Mouse (Mus musculus): Measurements from ENCODE around the gene Nipal4.
A peak's percentile ranks its signal among the peaks of the same experiment; 100 is the strongest.
"Not testable (repeated sequence)": the region's sequence is repeated elsewhere in the genome, so short reads cannot be mapped to it uniquely, and the experiment has no call there.

The Nipal4 gene

DNA sequence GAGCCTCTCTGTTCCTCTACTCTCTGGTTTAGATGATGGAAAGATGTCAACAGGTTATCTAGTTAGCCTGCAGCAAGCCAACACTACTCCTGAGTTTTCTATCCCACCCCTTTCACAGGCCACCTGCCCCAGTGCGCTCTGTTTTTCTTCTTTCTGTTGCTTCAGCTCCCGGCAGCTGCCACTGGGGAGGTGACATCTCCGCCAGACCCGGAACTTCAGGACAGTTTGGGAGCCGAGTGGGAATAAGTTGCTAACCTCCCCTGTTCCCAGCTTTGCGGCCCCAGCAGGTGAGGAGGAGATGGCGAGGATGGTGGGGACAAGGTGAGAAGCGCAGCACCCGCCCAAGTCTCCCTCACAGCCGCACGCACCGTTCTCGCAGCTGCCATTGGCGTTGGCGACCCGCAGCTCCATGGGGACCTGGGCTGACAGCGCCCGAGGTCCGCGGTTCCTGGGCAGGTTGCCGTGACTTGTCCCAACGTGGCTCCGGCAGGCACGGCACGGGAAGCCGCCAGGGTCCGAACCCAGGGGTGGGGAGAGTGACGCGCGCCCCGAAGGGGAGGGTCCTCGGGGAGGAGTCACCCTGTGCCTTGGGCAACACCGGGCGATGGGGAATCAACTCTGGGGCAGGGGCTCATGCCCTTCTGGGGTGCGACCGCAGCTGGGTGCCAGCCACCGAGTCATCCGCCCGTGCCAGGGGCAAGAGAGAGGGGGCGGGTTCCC, at the start of gene Nipal4:
Gene Nipal4 (minus strand): TSS at position 643 of the 720 bp plus-strand sequence.
- no peak for DNase-seq

DNA sequence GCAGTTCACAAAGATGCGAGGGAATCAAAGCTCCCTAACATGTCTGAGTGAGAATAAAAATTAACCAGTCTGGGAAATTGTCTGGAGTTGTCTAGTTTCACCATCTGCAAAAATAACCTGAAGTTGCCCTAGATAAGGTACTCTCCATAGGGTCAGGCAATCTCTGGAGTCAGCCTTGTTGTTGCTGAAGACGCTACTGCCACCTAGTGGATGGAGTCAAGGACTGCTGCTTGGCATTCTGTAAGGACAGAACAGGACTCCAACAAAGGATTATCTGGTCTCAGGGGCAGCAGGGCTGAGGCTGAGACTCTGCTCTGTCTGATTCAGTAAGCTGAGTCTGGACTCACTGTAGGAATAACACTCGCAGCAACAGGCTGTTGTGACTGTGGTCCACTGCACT, 49.0 kb upstream of the Nipal4 start:
- DNase-seq: peak; percentile 62

DNA sequence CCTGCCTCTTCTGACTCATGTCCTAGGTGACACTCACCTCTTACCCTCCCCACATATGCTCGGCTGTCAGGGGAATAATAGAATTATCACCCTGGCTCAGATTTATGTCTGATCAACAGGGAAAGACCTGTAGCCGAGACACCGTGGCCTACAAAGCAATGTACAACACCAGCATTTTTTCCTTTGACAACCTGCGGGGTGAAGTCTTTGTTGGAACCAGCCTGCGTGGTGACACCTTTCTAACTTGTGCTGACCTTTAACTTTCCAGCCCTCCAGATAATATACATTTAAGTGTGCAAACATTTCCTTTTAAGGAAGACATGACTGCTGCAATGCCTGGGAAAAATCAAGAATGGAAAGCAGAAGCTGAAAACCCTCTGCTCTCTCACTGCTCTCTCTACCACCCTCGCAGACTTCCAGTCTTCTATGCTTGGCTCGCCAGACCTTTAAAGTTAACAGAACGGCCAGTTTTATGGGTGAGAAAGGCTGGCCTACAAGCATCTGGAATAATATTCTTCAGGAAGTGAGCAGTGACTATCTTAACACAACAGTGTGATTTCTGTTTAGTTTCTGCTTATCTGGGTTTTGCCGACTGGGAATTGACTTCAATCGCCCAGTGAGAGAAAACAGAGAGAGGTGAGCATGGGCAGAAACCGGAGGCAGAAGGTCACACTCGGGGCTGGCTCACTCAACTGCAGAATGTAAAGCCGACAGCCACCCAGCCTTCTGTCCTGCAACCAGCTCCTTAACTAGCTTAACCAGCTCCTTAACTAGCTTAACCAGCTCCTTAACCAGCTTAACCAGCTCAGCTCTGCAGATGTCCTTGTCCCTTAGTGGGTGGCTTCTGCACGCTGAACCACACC, 48.3 kb upstream of the Nipal4 start:
- DNase-seq: no peak

DNA sequence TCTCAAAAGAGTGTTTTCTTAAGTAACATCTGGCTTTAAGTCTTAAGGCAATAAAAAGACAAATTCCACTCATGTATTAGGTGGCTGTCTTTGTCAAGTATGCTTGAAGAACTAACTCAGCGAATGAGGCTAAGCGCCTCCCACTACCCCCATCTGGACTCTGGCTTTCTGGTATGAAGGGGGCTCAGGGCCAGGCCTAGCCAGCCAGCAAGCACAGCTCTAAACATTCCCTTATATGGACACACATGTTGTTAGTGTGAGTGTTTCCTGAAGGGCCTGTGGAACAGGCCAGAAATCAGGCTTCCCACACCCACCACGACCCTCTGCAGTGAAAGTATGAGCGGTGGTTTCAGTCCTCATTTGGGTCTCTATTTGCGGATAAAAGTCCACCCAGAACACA, 47.5 kb upstream of the Nipal4 start:
- no peak for DNase-seq

DNA sequence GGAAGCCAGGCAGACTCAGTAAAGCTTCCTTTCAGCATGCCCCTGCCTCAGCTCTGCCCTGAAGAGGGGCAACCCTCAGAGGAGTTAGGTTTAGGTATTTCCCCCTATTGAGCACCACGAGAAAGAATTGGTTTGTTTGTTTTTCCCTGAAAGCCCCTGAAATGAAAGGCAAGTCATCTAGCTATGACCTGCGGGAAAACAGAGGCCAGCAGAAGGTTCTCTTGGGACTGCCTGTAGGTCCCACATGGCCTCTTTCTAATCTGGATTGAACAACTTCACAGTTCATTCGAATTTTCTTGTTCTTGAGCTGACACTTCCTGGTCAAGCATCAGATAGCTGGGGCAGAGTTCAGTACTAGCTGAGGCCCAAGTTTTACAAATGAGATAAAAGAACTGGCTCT, 45.5 kb upstream of the Nipal4 start:
- no peak for DNase-seq

DNA sequence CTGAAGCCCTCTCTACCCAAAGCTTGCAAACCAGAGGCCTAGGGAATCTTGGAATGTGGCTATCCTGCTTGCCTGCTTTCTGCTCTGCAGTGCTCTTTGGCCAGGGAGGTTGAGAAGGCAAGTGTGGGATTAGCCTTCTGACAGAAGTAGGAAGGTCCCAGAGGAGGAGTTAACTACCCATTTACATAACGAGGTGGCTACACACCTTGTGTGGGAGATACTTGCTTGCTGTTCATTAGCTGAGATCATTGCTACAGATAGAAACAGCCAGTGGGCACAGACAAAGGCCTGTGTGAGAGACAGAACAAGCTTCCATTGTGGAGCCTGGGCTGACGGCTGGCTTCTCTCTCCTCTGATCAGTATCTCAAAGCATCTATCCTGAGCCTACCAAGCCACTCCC, 43.6 kb upstream of the Nipal4 start:
- no peak for DNase-seq

DNA sequence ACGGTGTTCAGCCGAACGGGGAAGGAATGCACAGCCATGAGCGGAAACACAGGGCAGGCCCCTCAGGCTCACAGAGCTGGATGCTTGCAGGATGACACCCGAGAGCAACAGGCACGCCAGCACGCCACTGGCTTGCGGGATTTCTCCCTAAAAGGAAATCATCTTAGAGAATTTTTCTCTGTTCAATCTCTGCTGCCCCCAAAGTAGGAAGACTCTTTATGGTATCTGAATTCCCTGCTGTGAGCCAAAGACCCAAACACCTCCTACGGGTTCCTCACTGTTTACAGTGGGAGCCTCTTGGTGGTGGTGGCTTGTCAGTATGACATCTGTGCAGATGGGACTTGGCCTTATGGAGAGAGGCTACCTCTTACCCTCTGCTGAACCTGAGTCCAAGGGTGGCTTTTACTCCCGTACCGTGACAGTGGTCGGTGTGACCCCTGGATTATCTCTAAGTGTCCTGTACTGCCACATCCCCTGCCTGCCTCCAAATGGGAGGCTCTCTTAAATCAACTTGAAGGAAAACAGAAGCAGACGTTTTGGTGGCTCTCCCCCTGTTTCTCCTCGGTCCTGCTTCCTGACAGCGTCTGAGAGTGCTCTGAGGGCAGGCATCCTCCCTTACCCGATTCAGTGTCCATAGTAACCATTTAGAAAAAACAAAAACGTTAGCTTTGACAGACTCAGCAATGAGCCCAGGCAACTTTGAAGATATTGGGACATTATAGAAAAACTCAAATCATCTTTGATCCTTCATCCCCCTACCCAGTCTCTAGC, 39.5 kb upstream of the Nipal4 start:
- DNase-seq: no peak

DNA sequence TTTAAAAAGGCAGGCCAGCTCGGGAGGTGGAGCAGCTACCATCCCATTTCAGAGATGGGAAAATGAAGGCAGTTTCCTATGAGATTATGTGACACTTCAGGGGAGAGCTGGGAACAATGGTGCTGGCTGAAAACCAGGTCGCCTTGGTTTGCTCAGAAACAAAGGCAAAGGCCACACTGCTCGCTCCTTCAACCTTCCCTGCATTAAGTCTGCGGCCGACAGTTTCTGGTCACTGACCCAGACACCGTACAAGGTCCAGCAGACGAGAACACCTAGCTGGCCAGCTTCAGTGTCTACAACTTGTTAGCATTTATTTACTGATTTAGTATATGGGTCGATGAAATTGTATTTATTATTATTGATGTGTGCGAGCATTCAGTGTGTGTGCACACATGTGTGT, 38.5 kb upstream of the Nipal4 start:
- DNase-seq: no peak

DNA sequence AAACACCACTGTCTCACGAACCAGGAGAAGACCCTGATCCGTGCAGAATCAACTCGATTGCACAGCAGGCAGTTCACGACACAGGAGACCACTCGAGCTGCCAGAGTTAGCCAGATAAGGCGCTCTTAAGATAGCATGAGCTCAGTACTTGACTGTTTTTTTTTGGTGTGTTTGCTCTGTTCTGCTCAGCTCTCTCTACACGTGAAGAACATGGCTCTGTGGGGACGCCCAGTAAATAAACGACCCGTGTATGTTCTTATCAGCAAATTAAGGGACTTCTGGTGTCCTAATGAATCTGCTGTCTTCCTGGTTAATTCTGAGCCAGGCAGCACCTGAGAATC, 36.2 kb upstream of the Nipal4 start:
- no peak for DNase-seq

DNA sequence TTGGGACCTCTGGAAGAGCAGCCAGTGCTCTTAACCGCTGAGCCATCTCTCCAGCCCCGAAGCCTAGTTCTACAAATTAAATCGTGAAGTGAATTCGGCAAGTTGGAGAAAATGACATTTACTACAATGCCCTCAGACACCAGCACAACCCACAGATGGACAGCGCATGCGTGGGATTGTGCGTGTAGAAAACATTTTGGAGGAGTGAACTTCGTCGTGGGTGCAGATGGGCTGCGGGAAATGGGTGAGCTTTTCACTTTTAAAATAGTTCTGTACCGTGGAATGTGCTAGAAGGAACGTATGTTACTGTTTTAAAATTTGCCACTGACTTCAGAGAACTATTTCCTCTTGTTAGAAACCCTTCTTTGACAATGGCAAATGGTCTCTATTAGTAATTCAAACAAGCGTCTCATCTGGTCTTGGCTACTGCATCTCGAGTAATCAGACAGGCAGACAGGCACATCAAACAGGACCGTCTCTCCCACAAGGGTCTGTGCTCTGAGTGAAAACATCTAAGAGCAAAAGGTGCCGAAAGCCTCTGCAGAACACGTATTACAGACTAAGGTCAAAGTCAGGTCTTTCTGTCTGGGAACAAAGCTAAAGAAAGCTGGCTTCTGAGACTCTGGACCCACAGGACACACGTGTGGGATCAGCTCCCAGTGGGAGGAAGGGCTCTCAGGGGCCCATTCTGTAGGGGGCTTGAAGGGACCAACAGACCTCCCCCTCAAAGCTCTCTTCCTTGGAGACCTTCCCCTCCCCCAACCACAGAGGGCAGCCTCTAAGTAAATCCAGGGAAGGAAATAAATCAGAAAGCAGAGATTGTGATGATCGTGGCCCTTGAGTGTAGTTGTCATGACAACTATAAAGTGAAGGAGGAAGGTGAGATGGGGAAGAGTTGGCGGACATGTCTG, 35.6 kb upstream of the Nipal4 start:
- DNase-seq: no peak

DNA sequence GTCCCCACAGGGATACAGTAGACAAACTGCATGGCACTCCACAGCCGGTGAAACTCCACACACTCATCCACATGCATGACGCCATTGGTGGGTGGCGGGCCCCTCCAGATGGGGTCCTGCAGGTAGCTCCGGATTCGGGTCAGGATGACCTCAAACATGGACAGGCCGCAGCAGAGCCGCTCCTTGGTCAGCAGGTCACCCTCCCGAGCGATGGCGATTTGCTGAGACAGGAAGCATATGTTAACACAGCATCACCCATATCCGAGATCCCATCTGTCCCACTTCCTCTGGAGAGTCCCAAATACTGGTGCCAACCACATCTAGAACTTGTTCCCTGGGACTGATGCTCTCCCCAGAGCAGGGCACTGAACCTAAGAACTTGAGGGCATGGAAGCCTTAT, 34.4 kb upstream of the Nipal4 start:
- DNase-seq: peak; percentile 58

DNA sequence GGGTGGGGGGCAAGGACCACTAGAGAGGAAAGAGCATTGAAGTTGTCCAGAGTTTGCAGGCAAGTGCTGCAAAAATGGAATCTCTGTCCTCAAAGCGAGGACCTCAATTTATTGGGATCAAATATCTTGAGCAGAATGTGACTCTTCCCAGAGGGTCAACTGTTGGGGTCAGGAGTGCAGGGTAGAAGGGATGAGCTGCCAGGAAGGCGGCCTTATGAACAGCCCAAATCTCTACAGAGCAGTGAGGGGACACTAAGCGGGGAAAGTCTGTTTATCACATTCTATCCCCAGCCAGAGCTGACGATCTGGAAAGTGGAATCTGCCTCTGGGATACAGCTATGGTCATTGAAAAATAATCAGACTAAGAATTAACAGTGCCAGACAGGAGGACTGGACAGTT, 27.9 kb upstream of the Nipal4 start:
- no peak for DNase-seq

DNA sequence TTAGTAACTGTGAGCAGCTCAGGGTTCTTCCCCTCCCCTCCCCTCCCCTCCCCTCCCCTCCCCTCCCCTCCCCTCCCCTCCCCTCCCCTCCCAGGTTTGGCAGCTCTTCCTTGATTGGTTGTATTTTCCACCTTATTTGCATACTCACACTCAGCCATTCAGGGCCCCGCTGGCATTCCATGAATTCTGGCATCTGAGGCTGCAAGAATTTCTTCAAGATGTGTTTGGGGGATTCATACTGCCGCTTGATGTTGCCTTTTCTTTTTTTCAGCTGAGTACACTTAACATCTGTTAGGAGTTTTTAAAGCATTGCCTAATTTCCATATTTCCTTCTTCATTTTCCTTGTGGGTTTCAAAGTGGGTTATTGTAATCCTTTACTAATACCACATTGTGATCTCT, 22.0 kb upstream of the Nipal4 start:
- DNase-seq: no peak

DNA sequence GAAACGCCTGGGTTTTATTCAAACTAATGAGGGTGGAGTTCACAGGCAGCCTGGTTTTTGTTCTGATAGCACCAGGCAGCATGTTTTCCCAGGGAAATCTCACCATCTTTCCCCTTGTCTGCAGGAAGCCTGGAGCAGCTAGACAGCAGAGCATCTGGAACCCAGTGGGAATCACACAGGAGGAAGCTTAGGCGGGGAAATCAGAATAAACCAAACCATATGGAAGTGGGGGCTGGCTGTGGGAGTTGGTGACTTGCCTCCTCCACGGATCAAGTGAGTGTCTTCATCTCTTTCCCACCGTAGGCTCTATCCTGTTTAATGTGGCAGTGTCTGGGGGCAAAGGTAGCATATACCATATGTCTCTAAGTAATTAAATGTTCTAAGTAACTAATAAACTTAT, 19.2 kb upstream of the Nipal4 start:
- DNase-seq: peak; percentile 39

DNA sequence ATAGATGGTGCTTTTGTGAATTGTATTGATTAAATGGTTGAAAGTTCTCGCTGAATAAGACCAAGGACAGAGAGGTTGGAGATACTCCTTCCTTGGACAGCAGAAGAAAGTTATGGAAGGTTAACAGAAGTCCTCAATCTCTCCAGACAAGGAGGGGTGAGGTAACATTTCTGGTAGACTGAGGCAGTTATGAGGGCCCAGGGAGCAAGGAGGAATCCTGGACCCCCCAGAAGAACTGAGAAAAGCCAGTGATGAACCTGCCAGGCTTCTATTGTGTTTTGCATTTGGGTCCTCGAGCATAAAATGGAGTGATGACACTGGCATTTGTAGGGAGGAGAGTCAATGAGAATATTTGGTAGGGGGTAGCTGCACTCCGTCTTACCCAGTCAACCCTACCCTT, 18.6 kb upstream of the Nipal4 start:
- DNase-seq: no peak

DNA sequence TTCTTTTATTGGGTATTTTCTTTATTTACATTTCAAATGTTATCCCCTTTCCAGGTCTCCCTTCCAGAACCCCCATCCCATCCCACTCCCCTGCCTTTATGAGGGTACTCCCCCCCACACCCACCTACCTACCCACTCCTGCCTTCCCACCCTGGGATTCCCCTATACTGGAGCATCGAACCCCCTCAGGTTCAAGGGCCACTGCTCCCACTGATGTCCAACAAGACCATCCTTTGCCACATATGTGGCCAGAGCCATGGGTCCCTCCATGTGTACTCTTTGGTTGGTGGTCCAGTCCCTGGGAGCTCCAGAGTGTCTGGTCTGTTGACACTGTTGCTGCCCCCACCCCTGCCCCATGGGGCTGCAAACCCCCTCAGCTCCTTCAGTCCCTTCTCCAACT, 15.7 kb upstream of the Nipal4 start:
- not testable (repeated sequence) for DNase-seq

DNA sequence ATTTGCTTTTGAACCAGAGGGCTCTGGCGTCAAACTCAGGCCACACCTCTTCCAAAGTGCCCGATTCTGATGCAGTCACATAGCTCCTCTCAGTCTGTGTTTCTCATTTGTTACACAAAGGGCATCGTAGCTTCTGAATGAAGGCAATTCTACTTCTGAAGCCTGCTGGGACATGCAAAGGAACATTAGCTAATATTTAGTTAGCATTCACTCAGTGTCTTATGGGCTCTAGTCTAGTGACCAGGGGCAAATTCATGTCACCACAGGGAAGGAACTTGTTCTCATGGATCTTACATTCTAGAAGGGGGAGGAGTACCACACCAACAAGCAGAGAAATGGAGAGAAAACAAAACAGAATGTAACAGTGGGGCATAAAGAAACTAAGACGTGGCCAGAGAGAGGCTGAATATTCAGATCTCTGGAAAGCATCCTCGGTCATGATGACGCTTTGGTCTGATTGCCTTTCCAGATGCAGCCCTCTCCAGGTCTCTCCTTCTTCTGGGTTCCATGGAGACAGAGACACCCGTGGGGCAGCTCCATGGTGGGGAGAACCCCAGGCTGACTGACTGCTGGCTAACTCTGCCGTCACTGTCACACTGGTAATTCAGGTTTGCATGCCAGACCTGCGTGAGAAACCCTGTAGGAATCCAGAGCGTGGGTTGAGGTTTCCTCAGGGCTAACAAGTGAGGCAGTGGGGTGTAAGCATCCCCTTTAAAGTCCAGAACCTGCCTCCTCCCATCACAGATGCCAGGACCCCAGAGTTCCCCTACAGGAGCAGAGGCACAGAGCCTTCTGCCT, 11.1 kb upstream of the Nipal4 start:
- no peak for DNase-seq

DNA sequence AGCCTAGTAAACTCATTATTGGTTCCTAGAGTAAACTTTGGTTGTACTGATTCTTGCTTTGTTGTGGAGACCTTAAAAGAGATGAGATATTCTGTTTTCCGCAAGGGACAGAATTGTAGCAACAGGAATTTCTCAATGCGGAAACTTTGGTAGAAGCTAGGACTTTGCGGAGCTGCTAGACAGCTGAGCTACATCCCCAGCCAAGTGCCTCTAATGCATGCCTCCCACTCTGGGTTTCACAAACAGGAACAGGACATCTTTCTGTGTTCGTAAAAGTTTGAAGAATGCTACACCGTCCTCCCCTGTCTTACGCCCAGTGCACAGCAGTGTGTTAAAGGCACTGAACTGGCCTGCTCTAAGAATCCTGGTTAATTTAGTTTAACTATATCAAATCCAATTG, 9.8 kb upstream of the Nipal4 start:
- no peak for DNase-seq

DNA sequence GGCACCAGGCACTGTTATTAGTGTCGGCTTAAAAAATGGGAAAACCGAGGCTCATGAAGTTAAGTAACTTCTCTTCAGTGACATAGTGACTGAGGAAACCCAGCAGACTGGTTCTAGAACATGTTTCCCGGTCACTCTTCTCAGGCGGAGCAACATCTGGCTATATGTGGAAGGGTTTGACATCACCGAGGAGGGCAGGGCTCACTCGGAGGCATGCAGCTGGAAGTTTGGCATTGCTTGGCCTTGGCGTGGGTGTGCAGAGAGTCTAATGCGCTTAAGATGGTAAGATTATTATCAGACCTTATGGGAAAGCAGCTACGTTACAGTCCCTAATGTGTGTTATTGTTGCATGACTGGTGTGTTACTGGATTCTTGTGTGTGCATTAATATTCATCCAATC, 5.8 kb upstream of the Nipal4 start:
- DNase-seq: no peak

DNA sequence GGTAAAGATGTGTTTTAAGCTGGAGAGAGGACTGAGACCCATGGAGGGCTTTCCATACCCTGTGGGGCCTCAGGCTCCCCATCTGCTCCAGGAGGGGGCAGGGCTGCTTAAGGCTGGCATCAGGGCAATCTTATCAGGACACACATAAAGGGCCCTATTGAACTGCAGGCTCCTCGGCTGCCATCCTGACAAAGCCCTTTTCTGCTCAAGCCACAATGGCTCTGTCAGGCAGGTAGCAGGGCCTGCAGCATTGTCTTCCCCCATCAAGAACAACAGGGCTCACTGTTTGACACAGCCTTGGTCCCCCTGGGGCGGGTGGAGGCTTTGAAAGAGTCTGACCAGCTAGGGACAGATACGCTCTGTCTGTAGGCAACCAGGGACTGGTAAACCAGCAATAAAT, 3.6 kb upstream of the Nipal4 start:
- peak; percentile 18 for DNase-seq

DNA sequence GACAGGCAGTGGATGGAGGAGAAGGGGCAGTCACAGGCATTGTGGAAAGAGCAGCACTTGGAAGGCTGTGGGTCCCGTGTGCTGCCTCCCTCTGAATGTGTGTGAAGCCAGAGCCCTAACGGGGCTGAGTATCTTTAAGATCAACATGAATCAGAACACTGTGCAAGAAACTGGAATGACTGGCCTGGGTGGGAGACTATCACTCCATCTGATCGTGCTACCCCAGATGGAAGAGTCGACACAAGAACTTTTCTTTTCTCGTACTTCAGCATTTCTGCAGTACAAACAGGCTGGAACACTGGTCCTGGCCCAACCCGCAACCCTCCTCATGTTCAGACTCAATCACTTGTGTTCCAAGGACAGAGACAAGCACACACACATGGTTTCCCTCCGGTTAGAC, 2.2 kb upstream of the Nipal4 start:
- DNase-seq: no peak

DNA sequence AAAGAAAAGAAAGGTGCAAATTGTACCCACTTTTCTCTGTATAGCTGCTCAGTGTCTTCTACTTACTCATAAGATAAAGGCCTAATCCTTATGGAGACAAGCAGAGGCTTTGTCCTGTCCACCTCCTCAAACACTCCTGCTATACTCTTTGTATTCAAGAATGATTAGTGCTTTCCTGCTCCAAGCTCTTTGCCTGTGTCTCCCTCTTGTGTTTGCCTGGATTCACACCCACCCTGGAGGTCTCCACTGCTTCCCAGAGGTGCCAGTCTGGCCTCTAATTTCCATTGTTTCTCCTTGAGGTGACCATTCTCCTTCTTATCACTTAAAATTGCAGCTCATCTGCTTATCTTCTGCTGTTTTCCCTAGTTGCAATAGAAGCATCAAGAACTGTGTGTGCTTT, 8.8 kb downstream of the Nipal4 start:
- DNase-seq: no peak

All from cerebellum, adult 11-12 months (tissue).